Mouse (Mus musculus) spleen, adult 10 weeks (tissue): ENCODE results near the gene Atf2. TPM values are rescaled to one million over a fixed set of nuclear protein-coding genes. Genes with fewer than 3 reads are reported as not detected.

Experiments
- polyA plus RNA-seq: library from polyadenylated mRNA; stranded (reverse); fragments of 350-450 nt; fragmentation: Illumina TruSeq; extraction: RNeasy Lipid Tissue Mini Kit (QIAGEN cat#74804); gene quantifications from one replicate; pipeline ENCODE4 v1.2.3, GENCODE M21; 2015; ENCODE audit warnings: low replicate concordance; ENCODE audit not compliant: insufficient read depth

Atf2 gene
- 51.1 TPM for polyA plus RNA-seq

DNA sequence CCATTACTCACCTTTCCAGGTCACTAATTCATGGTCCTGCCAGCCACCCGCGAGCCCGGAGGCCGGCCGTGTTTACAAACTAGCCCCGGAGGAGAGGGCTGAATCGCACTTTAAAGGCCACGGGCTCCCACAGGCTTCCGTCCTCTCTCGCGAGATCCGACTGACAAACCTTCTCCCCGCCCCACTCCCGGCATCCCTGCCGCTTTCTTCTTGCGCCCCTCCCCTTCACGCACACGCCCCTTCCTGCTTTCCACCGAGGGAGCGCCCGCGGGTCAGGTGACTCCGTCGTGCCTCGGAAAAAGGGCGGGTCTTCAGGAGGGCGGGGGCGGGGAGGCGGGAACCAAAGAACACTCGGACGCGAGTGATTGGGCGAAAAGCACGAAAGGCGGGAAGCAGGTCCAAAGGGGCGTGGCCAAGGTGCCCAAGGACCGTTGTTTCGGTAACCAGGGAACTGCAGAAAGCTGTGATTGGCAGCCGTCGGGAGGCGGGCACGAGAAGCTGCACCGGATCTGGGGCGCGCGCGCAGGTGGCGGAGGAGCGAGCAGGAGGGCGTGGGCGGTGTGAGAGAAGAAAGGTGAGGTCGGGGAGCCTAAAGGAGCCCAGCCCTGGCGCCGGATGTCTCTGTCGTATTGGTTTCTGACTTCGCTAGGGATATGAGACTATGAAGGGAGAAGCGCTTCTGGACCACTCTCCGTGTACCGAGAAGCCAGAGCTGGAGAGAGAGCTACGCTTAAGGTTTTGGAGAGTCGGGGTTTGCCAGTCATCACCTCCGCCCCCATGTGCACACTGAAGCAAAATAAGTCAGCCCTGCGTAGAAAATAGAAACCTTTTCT lies at the start of gene Atf2:
Gene Atf2 (minus strand): TSS at position 176 of the 833 bp plus-strand sequence.

DNA sequence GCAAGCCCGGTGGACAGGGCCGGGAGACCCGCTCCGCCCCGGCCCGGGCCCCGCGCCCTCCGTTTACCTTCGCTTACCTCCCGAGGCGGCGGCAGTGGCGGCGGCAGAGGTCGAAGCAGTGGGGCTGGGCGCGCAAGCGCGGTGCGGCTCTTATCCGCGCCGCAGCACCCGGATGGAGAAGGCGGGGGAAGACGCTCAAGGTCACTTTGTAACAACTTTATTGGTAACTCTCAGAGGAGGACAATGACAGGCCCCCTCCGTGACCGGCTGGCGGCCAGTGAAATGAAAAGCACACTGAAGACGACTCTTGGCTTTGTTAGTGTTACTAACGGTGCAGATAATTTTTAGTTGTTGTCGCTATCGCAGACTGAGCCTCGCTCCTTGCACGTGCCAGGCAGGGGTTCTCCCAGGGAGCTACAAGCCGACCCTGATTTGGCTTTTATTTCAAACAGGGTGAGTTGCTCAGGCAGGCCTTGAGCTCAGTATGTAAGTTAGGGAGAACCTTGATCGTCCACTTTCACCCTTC lies 18.8 kb upstream of the Atf2 start, which contains the start of gene Atp5g3:
Gene Atp5g3 (minus strand): TSS at position 152 of the 526 bp plus-strand sequence.

DNA sequence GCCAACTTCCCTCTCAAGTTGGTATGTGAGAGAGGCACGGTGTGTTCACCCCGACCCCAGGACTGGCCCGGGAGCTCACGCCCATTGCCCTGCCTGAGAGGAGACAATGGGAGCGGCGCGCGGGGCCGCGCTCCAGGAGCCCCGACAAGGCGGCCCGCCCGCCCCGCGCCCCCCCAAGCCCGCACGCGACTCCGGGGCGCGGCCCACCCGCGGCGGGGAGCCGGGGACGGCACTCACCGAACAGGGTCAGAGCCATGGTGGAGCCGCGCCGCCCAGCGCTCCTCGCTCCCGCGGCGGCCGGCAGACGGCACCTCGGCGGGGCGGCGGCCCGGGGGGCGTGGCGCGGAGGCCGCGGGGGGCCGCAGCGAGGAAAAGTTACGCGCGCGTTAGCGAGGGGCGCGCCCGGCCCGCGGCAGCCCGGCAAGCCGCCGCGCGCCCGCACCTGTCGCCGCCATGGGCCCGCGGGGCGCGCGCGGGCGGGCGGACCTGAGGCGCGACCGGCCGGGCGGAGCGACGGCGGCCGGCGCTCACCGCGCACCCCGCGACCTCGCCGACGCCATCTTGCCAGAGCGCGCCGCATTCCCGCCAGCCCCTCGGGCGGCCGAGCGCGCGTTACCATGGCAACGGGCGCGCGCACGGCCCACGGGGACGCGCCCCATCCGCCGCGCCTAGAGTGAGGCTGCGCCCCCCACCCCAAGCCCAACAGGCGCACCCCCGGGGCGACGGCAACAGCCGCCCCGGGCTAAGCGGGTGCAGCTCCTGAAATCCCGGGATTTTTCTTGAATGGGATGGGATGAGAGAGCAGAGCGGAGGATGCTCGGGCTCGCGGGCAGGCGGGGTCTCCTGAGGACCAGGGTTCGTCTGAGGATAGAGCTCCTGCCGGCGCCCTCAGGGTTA lies 117.4 kb downstream of the Atf2 start, which contains the start of gene Chn1:
Gene Chn1 (minus strand): TSS at position 561 of the 897 bp plus-strand sequence.

Other genes starting within 250 kb of the Atf2 start
- gene Chn1, start 117.3 kb downstream of the Atf2 start, polyA plus RNA-seq: 1.3 TPM
- 387 TPM for gene Atp5g3, start 18.7 kb upstream of the Atf2 start, polyA plus RNA-seq